Mouse (Mus musculus) brown adipose tissue, adult 24 weeks (tissue): ENCODE results near the gene Ust. TPM values are rescaled to one million over a fixed set of nuclear protein-coding genes. Genes with fewer than 3 reads are reported as not detected.

Experiments used
- H3K27ac ChIP-seq: fragments of 200-500 bp; replicated peaks from 2 replicates; pipeline ENCODE4 v1.5.1; 2012; ENCODE audit warnings: low read depth, mild to moderate bottlenecking, low read length
- H3K4me1 ChIP-seq: fragments of 200-500 bp; 2 replicates; pipeline ENCODE4 v1.6.1; 2012; ENCODE audit warnings: low read length, mixed read lengths; ENCODE audit not compliant: control insufficient read depth, insufficient read depth, insufficient read length
- H3K4me3 ChIP-seq: fragments of 200-500 bp; 2 replicates; pipeline ENCODE4 v1.5.1; 2012; ENCODE audit warnings: low read depth, mild to moderate bottlenecking, low read length, moderate library complexity; ENCODE audit not compliant: insufficient read depth
- polyA plus RNA-seq: library from polyadenylated mRNA; stranded (reverse); fragments of >200 nt; gene quantifications from 2 replicates; pipeline ENCODE4 v1.2.4, GENCODE M21; 2012; ENCODE audit not compliant: missing spikeins, insufficient read depth, insufficient read length

Gene Ust
- polyA plus RNA-seq, 1 experiment: 6.3 TPM

DNA sequence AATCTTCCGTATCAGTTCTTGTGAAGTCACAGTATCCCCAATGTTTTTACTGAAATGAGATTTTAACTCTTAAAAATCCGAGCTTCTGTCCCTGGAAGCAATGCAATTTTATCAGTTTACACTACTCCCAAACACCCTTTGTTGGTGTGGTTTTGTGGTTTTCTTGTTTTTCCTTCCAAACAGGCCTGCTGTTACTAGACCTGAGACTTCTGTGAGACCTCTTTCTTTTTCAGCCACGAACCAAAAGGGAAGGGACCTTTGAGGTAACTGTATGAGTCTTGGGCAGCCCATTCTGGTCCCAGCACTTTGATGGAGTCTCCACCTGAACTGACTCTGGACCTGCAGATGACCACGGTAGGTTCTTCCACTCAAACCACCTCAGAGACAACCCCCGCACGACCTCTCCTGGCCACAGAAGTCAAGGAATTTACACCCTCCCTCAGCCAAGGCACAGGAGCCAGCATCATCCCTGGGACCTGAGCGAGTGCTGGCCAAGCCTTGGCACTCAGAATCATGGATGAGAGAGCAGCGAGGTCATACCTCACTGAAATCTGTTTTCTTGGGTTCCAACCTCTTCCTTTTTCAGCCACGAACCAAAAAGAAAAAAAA lies 1.6 kb downstream of the Ust start:
- Histone ChIP-seq H3K4me3 (peak overlapping the region; percentile 88), H3K4me1 (peaks cover 3% of the 10 kb centered on the region; the same call in 1 of the 2 replicates), H3K27ac (no peak overlapping the region)

DNA sequence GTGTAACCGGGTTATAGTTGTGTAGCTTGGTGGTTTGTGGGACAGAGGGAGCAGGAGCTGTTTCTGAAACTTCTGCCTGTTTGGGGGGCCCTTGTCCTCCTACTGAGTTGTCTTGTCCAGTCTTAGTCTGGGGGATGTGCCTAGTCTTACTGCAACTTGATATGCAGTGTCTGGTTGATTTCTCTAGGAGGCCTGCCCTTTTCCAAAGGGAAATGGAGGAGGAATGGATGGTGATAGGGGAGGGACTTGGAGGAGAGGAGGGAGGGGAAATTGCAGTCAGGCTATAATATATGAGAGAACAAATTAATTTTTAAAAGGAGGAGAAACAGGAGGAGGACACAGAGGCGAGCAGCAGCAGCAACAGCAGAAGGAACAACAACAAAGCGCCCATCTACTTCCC lies 4.9 kb downstream of the Ust start:
- Histone ChIP-seq H3K27ac (no peak overlapping the region), H3K4me1 (peaks cover 3% of the 10 kb centered on the region; the same call in 1 of the 2 replicates), H3K4me3 (no peak overlapping the region)

DNA sequence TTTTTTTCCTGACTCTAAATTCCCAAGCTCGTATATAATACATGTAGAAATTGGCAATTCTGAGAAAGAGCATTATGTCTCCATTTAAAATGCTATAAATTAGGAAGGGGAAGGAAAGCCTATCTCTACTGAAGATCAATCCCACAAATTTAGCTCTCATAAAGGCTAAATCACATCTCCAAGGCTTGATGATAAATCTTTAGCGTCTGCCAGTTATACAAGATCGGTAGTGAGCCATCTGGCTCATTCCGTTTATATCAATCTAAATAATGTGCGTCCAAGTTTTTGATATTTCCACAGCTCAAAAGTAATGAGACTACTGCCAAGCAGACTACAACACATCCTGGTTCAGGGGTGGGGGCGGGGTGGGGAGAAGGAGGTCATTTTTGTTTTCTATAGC lies 6.4 kb downstream of the Ust start:
- Histone ChIP-seq H3K27ac (no peak overlapping the region), H3K4me1 (no peaks in the 10 kb centered on the region), H3K4me3 (no peak overlapping the region)

DNA sequence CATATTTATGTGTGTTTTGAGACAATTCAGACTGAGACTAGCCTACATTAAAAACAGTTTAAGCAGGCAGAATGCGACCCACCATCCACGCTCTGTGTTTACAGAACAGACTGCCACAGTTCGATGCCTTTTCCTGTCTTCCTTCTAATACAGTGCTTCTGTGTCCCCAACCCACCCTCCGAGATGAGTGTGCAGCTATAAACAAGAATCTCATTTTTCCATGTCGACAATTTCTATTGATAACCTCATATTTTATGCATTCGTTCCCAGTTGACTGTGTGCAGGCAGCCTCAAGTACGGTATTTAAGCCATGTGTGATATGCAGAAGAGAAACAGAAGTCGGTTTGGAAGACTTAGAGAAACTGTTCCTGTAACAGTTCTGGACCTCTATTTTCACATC lies 6.9 kb downstream of the Ust start:
- Histone ChIP-seq H3K4me1 (no peaks in the 10 kb centered on the region), H3K4me3 (no peak overlapping the region), H3K27ac (no peak overlapping the region)

DNA sequence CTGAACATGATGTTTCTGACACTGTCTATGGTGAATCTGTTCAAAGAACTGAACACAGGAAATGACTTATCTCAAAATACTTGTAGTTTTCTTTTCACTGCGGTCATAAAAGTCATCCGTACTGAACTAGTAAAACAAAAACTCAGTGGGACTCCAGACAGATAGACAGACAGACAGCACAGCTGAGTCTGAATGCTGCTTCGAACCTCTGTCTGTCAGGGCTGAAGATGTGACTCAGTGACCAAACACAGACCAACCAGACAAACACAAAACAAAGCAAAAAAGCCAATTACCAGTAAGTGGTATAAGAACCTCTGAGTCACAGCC lies 12.4 kb downstream of the Ust start:
- no peak overlapping the region for H3K4me3 ChIP-seq
- no peak overlapping the region; the same call in 1 of the 2 replicates for H3K27ac ChIP-seq
- H3K4me1 ChIP-seq: peaks cover 2% of the 10 kb centered on the region; the same call in 1 of the 2 replicates

DNA sequence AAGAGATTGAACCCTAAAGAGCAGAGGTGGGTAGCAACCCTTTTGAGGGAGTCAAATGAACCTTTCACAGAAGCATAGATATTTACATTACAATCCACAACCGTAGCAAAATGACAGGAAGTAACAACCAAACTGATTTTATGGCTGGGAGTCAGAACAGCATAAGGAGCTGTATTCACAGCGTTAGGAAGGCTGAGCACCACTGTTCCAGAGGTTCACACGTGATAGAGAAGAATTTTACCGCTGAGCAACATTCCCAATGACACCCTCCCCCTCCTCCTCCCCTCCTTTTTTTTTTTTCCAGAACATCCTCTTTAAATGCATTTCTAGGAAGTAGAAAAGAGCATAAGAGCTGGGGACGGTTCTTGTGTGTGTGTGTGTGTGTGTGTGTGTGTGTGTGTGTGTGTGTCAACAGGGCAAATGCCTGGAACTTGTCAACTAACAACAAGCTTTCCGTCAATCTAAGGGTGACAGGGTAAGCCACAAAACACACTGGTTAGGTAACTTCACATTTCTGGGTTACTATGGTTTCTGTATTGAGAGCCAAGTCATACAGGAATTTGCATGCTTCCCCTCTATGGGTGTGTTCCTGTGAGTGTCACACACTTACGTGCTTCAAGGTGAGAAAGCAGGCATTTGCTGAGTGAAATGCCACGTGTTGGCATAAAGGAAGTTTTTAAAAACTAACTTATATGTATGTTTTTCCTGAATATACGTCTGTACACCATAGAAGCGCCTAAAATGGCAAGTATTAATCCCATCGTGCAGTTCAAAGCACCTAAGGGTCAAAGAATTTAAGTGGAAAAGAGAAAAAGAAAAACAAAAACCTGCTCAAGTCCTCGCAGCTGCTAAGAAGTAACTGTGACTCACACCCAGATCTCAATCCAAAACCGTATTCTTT lies 13.0 kb downstream of the Ust start:
- Histone ChIP-seq H3K27ac (no peak overlapping the region), H3K4me1 (peaks cover 2% of the 10 kb centered on the region; the same call in 1 of the 2 replicates), H3K4me3 (no peak overlapping the region)

DNA sequence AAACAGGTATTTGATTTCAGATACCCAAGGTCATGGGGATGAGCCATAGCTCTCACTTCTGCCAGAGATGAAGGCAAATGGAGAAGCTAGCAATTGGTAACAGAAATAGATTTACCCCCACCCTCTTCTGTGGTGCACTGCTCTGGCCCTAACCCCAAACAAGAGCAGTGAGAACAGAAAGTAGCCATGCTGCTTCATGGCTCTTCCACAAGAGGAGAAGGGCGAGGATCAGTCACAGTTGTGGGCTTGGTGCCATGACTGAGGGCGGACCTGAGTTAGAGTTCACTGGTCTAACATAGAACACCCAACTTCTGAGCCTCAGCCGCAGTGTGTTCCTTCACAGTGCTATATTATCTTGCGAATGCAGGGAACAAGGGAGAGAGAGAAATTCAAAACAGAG lies 13.8 kb downstream of the Ust start:
- Histone ChIP-seq H3K4me3 (no peak overlapping the region), H3K27ac (no peak overlapping the region)

DNA sequence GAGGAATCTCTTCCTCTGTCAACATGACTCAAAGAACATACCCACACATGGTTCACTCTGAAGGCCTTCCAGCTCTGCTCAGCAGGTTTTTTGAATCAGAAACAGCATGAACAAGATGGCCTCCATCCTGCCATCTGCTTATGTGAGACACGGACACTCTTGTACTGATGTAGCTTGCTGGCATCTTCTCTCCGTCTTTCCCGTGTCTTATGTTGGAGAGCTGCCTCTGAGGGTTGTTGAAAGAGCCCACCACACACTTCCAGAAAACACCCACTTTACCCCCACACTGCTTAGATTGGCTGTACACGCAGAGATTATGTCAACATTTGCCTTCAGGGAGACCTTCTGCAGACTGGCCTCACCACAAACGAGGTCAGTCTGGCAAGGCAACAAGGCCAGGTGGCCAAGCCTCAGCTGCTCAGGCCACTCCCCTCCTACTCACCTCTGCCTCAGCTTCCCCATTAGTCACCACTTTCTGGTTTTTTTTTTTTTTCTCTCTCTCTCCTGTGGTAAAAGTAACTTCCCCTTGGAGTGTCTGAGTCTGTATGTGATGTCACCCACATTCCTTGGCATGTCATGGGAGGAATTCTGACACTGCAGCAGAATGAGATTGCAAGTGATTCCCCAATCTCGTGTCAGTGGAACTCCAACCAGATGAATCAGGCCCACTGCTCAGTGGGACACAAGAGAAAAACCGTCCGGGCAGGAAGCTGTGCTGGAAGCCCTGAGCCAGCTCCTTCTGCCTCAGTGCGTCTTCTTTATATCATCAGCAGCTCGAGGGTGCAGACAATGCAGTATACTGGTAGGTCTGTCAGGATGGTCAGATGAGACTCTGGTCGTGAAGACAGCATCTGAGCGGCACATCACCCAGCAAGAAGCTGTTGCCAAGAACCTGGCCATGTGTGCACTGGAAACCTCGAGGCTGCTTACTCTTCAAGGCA lies 19.4 kb downstream of the Ust start:
- Histone ChIP-seq H3K4me1 (no peaks in the 10 kb centered on the region; the same call in none of the 2 replicates), H3K27ac (no peak overlapping the region), H3K4me3 (no peak overlapping the region)

More for the DNA sequence above, 13.8 kb downstream of the Ust start:
- peaks cover 2% of the 10 kb centered on the region; the same call in 1 of the 2 replicates for H3K4me1 ChIP-seq

DNA sequence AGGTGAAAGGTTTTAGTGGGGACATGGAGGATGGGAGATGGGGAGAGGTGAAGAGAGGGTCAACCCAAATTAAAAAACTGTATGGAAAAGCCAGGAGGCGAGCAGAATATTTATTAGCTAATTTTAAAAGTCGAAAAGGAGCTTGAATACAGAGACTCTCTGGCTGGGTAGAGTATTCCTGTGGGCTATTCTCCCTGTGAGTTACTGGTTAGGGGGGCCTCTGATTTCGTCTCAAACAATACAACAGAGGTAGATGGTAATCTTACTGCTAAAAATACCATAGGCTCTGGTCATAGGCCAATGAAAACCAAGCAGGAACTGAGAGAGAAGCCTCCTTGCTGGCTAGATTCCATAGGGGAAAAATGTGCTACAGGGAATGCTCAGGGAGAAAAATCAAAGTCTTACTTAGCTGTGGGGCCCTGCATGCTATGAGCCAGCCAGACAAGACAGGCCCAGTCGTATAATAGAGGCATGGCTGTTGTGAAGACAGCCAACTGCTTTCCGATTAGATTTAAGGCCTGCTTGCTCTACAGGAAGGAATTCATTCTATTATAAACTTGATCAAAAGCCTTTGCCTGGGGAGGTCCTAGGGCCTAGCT lies 23.0 kb downstream of the Ust start:
- Histone ChIP-seq H3K27ac (no peak overlapping the region), H3K4me1 (no peaks in the 10 kb centered on the region; the same call in 1 of the 2 replicates), H3K4me3 (no peak overlapping the region)

DNA sequence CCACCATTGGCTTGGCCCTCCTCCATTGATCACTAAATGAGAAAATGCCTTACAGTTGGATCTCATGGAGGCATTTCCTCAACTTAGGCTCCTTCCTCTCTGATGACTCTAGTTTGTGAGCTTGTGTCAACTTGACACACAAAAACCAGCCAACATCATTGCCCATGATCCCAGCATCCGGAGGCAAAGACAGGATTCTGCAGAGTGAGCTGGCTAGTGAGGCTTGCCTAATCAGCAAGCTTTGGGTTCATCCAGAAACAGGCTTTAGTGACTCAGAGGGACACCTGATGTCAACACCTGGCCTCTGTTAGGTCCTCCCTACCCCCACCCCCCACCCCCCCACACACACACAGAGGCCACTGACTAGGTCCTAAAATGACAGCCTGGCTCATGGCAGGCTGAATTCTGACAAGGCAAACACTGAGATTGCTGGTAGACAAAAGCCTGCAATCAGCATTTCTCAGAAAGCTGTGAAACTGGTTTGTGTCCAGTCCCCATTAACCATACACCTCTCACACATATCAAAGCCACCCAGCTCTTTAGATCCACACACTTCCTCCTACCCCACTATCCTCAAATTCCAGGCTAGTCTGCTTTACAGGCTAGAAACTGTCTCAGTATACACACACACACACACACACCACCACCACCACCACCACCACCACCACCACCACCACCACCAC lies 26.6 kb downstream of the Ust start:
- no peaks in the 10 kb centered on the region; the same call in 1 of the 2 replicates for H3K4me1 ChIP-seq
- H3K27ac ChIP-seq: no peak overlapping the region

DNA sequence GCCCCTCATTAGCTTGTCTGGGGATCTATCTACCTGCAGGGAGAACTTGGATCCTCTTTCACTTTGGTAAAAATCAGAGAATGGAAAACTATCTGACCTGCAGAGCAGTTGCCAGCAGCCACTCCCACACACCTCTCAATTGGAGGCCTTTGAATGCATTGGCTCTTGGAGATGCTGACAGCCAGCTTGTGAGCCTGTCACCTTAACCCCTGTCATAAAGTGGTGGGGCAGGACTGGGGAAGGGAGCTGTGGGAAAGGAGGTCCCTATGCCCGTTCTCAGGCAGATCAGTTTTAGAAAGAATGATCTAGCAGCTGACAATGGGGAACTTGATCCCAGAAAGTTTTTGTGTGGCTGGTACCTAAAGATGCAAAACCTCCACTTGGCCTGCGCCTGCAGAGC lies 31.2 kb downstream of the Ust start:
- no peak overlapping the region for H3K27ac ChIP-seq
- no peak overlapping the region for H3K4me3 ChIP-seq
- no peaks in the 10 kb centered on the region; the same call in 1 of the 2 replicates for H3K4me1 ChIP-seq

More for the DNA sequence above, 26.6 kb downstream of the Ust start:
- H3K4me3 ChIP-seq: no peak overlapping the region

DNA sequence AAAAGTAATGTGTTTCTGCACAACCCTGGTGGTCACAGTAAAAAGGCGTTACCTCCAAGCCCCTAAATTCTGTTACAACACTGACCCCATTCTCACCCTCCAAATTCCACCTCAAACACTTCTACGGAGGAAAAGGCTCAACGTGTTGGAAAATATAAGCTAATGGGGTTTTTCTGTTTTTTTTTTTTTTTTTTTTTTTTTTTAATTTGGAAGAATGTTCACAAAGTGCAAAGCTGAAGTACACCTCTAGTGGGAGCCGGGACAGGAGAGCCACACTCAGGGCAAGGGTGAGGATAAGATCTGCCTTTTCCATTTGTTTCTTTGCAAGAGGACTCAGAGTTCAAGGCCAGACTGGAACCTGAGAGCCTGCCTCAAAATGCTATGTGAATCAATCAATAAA lies 34.1 kb downstream of the Ust start:
- H3K27ac ChIP-seq: no peak overlapping the region
- H3K4me1 ChIP-seq: no peaks in the 10 kb centered on the region
- no peak overlapping the region for H3K4me3 ChIP-seq

DNA sequence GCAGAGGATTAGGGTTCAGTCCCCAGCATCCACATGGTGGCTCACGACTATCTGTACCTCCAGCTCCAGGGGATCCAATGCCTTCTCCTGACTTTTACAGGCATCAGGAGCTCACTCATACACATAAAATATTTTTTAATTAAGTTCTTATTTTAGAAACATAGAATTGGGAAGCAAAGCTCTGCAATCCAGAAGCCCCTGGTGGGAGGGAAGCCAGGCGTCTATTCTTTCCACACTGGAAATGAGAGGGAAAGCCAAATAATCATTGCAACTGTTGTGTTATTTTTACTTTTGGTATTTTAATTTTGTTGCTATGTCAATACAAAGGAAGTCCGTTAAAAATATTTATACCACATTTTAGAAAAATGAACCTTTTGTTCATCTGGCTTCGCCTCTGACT lies 35.8 kb downstream of the Ust start:
- H3K4me3 ChIP-seq: no peak overlapping the region
- no peak overlapping the region for H3K27ac ChIP-seq
- H3K4me1 ChIP-seq: no peaks in the 10 kb centered on the region

DNA sequence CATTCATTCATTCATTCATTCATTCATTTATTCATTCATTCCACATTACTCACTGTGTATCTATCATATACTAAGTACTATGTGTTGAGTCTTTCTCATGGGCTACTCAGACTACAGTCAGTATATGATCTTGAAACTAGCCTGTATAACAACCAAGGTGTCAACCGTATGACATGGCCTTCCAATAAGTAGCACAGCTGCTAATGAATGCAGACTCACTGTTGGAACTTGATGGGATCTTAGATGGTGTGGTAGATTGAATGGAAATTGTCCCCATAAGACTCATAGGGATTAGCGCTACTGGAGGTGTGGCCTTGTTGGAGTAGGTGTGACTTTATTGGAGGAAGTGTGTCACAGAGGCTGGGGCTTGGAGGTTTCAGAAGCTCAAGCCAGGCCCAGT lies 38.8 kb downstream of the Ust start:
- no peaks in the 10 kb centered on the region for H3K4me1 ChIP-seq
- H3K27ac ChIP-seq: no peak overlapping the region
- H3K4me3 ChIP-seq: no peak overlapping the region
